Mouse (Mus musculus): ENCODE data around the gene Ablim1.

DNA sequence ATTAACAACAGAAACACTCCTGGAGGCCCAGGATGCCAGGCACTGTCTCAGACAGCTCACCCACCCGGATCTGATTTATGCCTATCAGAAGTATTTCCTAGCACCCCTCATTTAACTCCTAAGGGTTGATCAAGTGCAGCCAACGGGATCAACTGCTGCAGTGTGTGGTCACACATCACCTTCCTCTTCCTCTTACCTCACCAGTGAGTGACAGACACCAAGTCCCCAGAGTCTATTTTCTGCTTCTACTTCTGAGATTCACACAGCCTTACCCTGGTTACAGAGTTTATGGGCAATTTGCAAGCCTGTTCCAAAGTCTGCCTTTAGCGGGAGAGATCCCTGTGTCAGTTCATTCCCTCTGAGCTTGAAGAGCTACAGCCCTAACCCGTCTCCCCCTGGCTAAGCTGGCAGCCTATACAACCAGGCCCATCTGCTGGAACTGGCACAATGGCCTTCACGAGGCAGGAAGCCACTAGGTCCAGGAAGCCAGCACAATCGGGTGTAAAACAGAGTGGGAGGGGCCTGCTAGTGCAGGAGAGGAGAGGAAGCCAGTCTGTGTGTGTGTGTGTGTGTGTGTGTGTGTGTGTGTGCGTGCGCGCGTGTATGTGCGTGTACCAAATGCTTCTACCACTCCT is 191.1 kb downstream of the Ablim1 start:
- no peak for TF ChIP-seq CTCF (IDR thresholded peaks at IDR 0.05; ENCODE audit: borderline replicate concordance, control insufficient read depth, extremely low read depth, insufficient read depth, low read length, poor library complexity)
- peak; percentile 73; the same call in 1 of the 2 replicates for TF ChIP-seq POLR2A (IDR thresholded peaks at IDR 0.05; ENCODE audit: control insufficient read depth, extremely low read depth, insufficient read depth, low read length, poor library complexity)

Measured in thymus, adult 2 months (tissue).